28 mouse cellular contexts compared by ENCODE assay signal in genomic region chr5:100418077-100418476, GRCm38 (mm10). TPM values are rescaled to one million over a fixed set of nuclear protein-coding genes. Genes with fewer than 3 reads are reported as not detected.
DNase-seq lines count a peak whose midpoint lies in the region; ATAC-seq and TF ChIP-seq lines count a peak whose summit lies in the region.
"Had no signal": no experiment of that assay in that cellular context is flagged by ENCODE, and none has a peak within 500 bp of the region (broad histone marks: within the 10 kb centered on the region; RNA-seq: fewer than 3 reads in every experiment).

No protein-coding gene starts in this region.

- H3K9ac ChIP-seq in intestine, embryonic 15.5 days: 0 out of 2 replicates have a peak overlapping the region, but pooled peaks have one; percentile 2
- H3K9ac ChIP-seq in intestine, postnatal 0 days (ENCODE audit: low read depth, low read length): no peak overlapping the region
- H3K9ac ChIP-seq in MEL (ENCODE audit: control insufficient read depth, low read depth, low read length, poor library complexity, severe bottlenecking): no peak overlapping the region
- H3K9ac ChIP-seq: embryonic facial prominence, embryonic 13.5 days; embryonic facial prominence, embryonic 15.5 days; forebrain, embryonic 12.5 days had no signal

- no peak overlapping the region for H3ac ChIP-seq in myocyte (ENCODE audit: control insufficient read depth, insufficient read length)

- H3K4me1 ChIP-seq in intestine, embryonic 15.5 days (replicated peaks): peaks cover 14% of the 10 kb centered on the region
- H3K4me1 ChIP-seq in intestine, postnatal 0 days (replicated peaks; ENCODE audit: control insufficient read depth, insufficient read depth, low read length): 0 out of 2 replicates have a peak, but pooled peaks cover 8% of the 10 kb centered on the region
- H3K4me1 ChIP-seq in MEL (ENCODE audit: control insufficient read depth in 1 of 2, insufficient read depth in 2 of 2, low read length in 2 of 2): peaks cover 0 to 10% of the 10 kb centered on the region in 2 experiments; a peak in 2 of 4 replicates

- TF ChIP-seq POLR2A in MEL (IDR thresholded peaks at IDR 0.05; ENCODE audit: control insufficient read depth in 1 of 2, insufficient read depth in 1 of 2, low read depth in 1 of 2, low read length in 2 of 2, poor library complexity in 1 of 2): no peak
- no peak for TF ChIP-seq POLR2A in myocyte (IDR thresholded peaks at IDR 0.05; ENCODE audit: insufficient read length, low read depth)

- no peak for TF ChIP-seq RAD21 in MEL (IDR thresholded peaks at IDR 0.05; ENCODE audit: low read depth, low read length)

- no peak for TF ChIP-seq CTCF in intestine, postnatal 0 days (IDR thresholded peaks at IDR 0.05; ENCODE audit: low read depth)
- no peak for TF ChIP-seq CTCF in MEL (IDR thresholded peaks at IDR 0.05 in 2 of 3, conservative IDR thresholded peaks at IDR 0.05 in 1 of 3; ENCODE audit: control insufficient read depth in 1 of 3, insufficient read depth in 1 of 3, low read depth in 2 of 3, low read length in 3 of 3, poor library complexity in 1 of 3, severe bottlenecking in 1 of 3)

- DNase-seq in A20 (ENCODE audit: low read depth, low spot score) (peak; percentile 18), MEL (ENCODE audit: low read depth, low spot score) (peak; percentile 25)
- no peak for DNase-seq in urinary bladder, postnatal 10 days (ENCODE audit: low spot score)
- DNase-seq in natural killer cell, adult 2 months (ENCODE audit: low spot score in 2 of 2): no peak
- DNase-seq: adrenal gland, adult 2 months; adrenal gland, postnatal 10 days; adrenal gland, postnatal 25 days; B cell, adult 2 months; cerebellum, adult 11 months; cerebellum, adult 18-20 months; cerebellum, adult 8-10 months; cerebellum, adult 9-11 months; cerebellum, postnatal 14 days; cerebellum, postnatal 36 days; embryo, embryonic 11 days had no signal

- no peaks in the 10 kb centered on the region for H3K27me3 ChIP-seq in intestine, embryonic 15.5 days (replicated peaks)
- no peaks in the 10 kb centered on the region for H3K27me3 ChIP-seq in intestine, postnatal 0 days (replicated peaks; ENCODE audit: control insufficient read depth, insufficient read depth, low read length)
- H3K27me3 ChIP-seq in MEL (ENCODE audit: control insufficient read depth in 1 of 2, insufficient read depth in 2 of 2, low read length in 2 of 2) (no peaks in the 10 kb centered on the region), myocyte (ENCODE audit: control insufficient read depth, insufficient read depth, insufficient read length) (no peaks in the 10 kb centered on the region)
- H3K27me3 ChIP-seq: CH12.LX; embryonic facial prominence, embryonic 13.5 days; embryonic facial prominence, embryonic 15.5 days; forebrain, embryonic 12.5 days had no signal

- H3K4me3 ChIP-seq in intestine, embryonic 15.5 days (replicated peaks): no peak overlapping the region
- H3K4me3 ChIP-seq in intestine, postnatal 0 days (ENCODE audit: low read depth, low read length): no peak overlapping the region
- H3K4me3 ChIP-seq in MEL (ENCODE audit: control insufficient read depth in 1 of 2, insufficient read depth in 1 of 2, low read depth in 2 of 2, low read length in 2 of 2) (no peak overlapping the region), myocyte (no peak overlapping the region)
- H3K4me3 ChIP-seq: embryonic facial prominence, embryonic 13.5 days; embryonic facial prominence, embryonic 15.5 days; erythroblast, embryonic 14.5 days; forebrain, embryonic 12.5 days had no signal

- no peak for ATAC-seq in intestine, embryonic 15.5 days
- ATAC-seq in intestine, postnatal 0 days: no peak
- ATAC-seq: CD4-positive, CD25-positive, alpha-beta regulatory T cell, adult 4 months; forebrain, embryonic 14.5 days; forebrain, embryonic 16.5 days had no signal

- peaks cover 14% of the 10 kb centered on the region; the same call in 1 of the 2 replicates for H3K36me3 ChIP-seq in intestine, embryonic 15.5 days
- peaks cover 35% of the 10 kb centered on the region for H3K36me3 ChIP-seq in intestine, postnatal 0 days (ENCODE audit: control insufficient read depth, insufficient read depth)
- H3K36me3 ChIP-seq in MEL (ENCODE audit: control insufficient read depth in 1 of 2, insufficient read depth in 2 of 2, low read length in 2 of 2): peaks cover 4 to 23% of the 10 kb centered on the region in 2 experiments
- peaks cover 25% of the 10 kb centered on the region for H3K36me3 ChIP-seq in myocyte (ENCODE audit: control insufficient read depth, insufficient read depth)

- no peaks in the 10 kb centered on the region for H3K9me3 ChIP-seq in intestine, embryonic 15.5 days
- no peaks in the 10 kb centered on the region for H3K9me3 ChIP-seq in intestine, postnatal 0 days (ENCODE audit: control insufficient read depth)
- H3K9me3 ChIP-seq in MEL (replicated peaks; ENCODE audit: insufficient read depth, low read length): no peaks in the 10 kb centered on the region
- H3K9me3 ChIP-seq: embryonic facial prominence, embryonic 13.5 days; embryonic facial prominence, embryonic 15.5 days; forebrain, embryonic 10.5 days; forebrain, embryonic 12.5 days; G1E had no signal

- H3K27ac ChIP-seq in intestine, embryonic 15.5 days: 0 out of 2 replicates have a peak overlapping the region, but pooled peaks have one; percentile 9
- no peak overlapping the region; the same call in 1 of the 2 replicates for H3K27ac ChIP-seq in intestine, postnatal 0 days (ENCODE audit: low read depth, low read length)
- no peak overlapping the region for H3K27ac ChIP-seq in MEL (ENCODE audit: control insufficient read depth, low read depth, low read length)
- H3K27ac ChIP-seq: embryonic facial prominence, embryonic 13.5 days; forebrain, embryonic 10.5 days had no signal

- H3K79me2 ChIP-seq in MEL (ENCODE audit: control insufficient read depth, insufficient read depth, low read length, poor library complexity) (peaks cover 21% of the 10 kb centered on the region), myocyte (ENCODE audit: control insufficient read depth, insufficient read depth) (peaks cover 44% of the 10 kb centered on the region)

- WGBS in intestine, embryonic 15.5 days: 82% methylated on average over 2 of the region's 2 CpGs
- WGBS in intestine, postnatal 0 days: 89% methylated on average over 2 of the region's 2 CpGs

- H3K4me2 ChIP-seq in intestine, embryonic 15.5 days (replicated peaks): no peak overlapping the region
- H3K4me2 ChIP-seq in intestine, postnatal 0 days (replicated peaks; ENCODE audit: low read depth): no peak overlapping the region
- H3K4me2 ChIP-seq in myocyte (ENCODE audit: low read depth): no peak overlapping the region
- H3K4me2 ChIP-seq: embryonic facial prominence, embryonic 13.5 days; embryonic facial prominence, embryonic 15.5 days; forebrain, embryonic 12.5 days had no signal

- TF ChIP-seq EP300 in MEL (IDR thresholded peaks at IDR 0.05; ENCODE audit: low read depth in 1 of 2, low read length in 2 of 2): no peak

TF ChIP-seq in MEL, 35 proteins besides CTCF, POLR2A, EP300 and RAD21:
- TF ChIP-seq SMC3 (IDR thresholded peaks at IDR 0.05; ENCODE audit: low read depth, low read length) (no peak), RCOR1 (IDR thresholded peaks at IDR 0.05; ENCODE audit: low read depth, low read length) (no peak), MAX (IDR thresholded peaks at IDR 0.05; ENCODE audit: low read length) (no peak), POLR2AphosphoS2 (IDR thresholded peaks at IDR 0.05; ENCODE audit: low read length) (no peak), UBTF (IDR thresholded peaks at IDR 0.05; ENCODE audit: borderline replicate concordance, insufficient read depth, low read depth, low read length) (no peak)

TF ChIP-seq in myocyte, 11 proteins besides CTCF, POLR2A, EP300 and RAD21:
- peak; percentile 57 for TF ChIP-seq POLR2AphosphoS2 (IDR thresholded peaks at IDR 0.05; ENCODE audit: insufficient read length, low read depth)
- no peak for TF ChIP-seq USF1 (IDR thresholded peaks at IDR 0.05; ENCODE audit: low read depth)

RNA-seq across cellular contexts. Expression of gene Sec31a, which starts 2.0 kb away (rescaled TPM):
- polyA plus RNA-seq in intestine, embryonic 15.5 days (2015; fragmentation: Nextera tagmentation; extraction: Ambion mirVana): 179 and 181 TPM in 2 replicates
- polyA plus RNA-seq in intestine, postnatal 0 days (2015; fragmentation: Nextera tagmentation; extraction: Ambion mirVana): 230 and 242 TPM in 2 replicates
- 60.5 and 61.2 TPM in 2 replicates for total RNA-seq in MEL (2012; rRNA removed)
- polyA plus RNA-seq in MEL (2012; ENCODE audit: insufficient read depth in 1 of 2, insufficient read length in 2 of 2, low read depth in 1 of 2, low replicate concordance in 2 of 2, missing spikeins in 1 of 2) (100 to 1,000 TPM in 1 of 2 experiments, not detected in 1; 165 TPM), myocyte (2012; fragmentation: generic; extraction: Trizol) (168 TPM)

Comparison
In these comparisons a context has a peak if more than half of its experiments do, and no peak if none do; other contexts are left out.
1. DNase-seq: peak in A20 (single experiment) and MEL (single experiment); none in urinary bladder, postnatal 10 days (single experiment) and natural killer cell, adult 2 months (0 of 2).